Comparison of ENCODE assay signal across 7 mouse cellular contexts in genomic region chr6:52260654-52261575, GRCm38 (mm10). TPM values are rescaled to one million over a fixed set of nuclear protein-coding genes. Genes with fewer than 3 reads are reported as not detected.
DNase-seq lines count a peak whose midpoint lies in the region; ATAC-seq lines count a peak whose summit lies in the region.

Gene Hoxa13 (minus strand): TSS chr6:52260880.

- H3K9me3 ChIP-seq in forebrain, embryonic 11.5 days (ENCODE audit: control insufficient read depth, low read length): no peaks in the 10 kb centered on the region

- no peak within 1 kb of the TSS for H3K9ac ChIP-seq in forebrain, embryonic 11.5 days (ENCODE audit: low read length)

- peak; percentile 88 for DNase-seq in A20 (ENCODE audit: low read depth, low spot score)
- peak; percentile 44 to 58 for DNase-seq in B cell, adult 2 months
- DNase-seq in forebrain, embryonic 11.5 days (ENCODE audit: low spot score): peak; percentile 72
- DNase-seq in liver: peak; percentile 34
- peak; percentile 71 for DNase-seq in thymus, postnatal 0 days (ENCODE audit: low spot score)
- DNase-seq in spleen, postnatal 14 days (ENCODE audit: low spot score in 2 of 2): no peak
- no peak for DNase-seq in left cerebral cortex, postnatal 10 days (ENCODE audit: extremely low spot score in 1 of 2, low spot score in 2 of 2)

- peak within 1 kb of the TSS; percentile 40 for H3K4me2 ChIP-seq in forebrain, embryonic 11.5 days (ENCODE audit: low read depth, low read length, severe bottlenecking)

- no peak for ATAC-seq in forebrain, embryonic 11.5 days (replicated peaks; ENCODE audit: low FRiP score)

- under 1% methylated on average over 53 of the region's 72 CpGs for WGBS in forebrain, embryonic 11.5 days

- peaks cover 7% of the 10 kb centered on the region; the same call in 1 of the 2 replicates for H3K4me1 ChIP-seq in forebrain, embryonic 11.5 days (replicated peaks; ENCODE audit: control insufficient read depth, insufficient read depth, low read length)

- H3K4me3 ChIP-seq in forebrain, embryonic 11.5 days (ENCODE audit: low read depth, low read length): peak within 1 kb of the TSS; percentile 23

- H3K27me3 ChIP-seq in forebrain, embryonic 11.5 days (ENCODE audit: control insufficient read depth, insufficient read depth, low read length): peaks cover 92% of the 10 kb centered on the region

- H3K36me3 ChIP-seq in forebrain, embryonic 11.5 days (ENCODE audit: control insufficient read depth, insufficient read depth, low read length): no peaks in the 10 kb centered on the region

- intact Hi-C loops in left cerebral cortex, postnatal 10 days (cut with DNase I): loop anchor here (10.0 kb wide), 1 partner anchor 54 kb away; the partner anchor contains the start of gene Evx1

- no peak within 1 kb of the TSS for H3K27ac ChIP-seq in forebrain, embryonic 11.5 days (ENCODE audit: low read depth, low read length)

RNA-seq across cellular contexts. Expression of gene Hoxa13, which starts in this region (rescaled TPM):
- not detected in 2 replicates for polyA plus RNA-seq in forebrain, embryonic 11.5 days (2014; fragmentation: Nextera tagmentation; extraction: Ambion mirVana)
- not detected in 2 replicates for polyA plus RNA-seq in thymus, postnatal 0 days (2015; fragmentation: Nextera tagmentation; extraction: Ambion mirVana)
- total RNA-seq in left cerebral cortex, postnatal 10 days (2021): not detected

Comparison
In these comparisons a context has a peak if more than half of its experiments do, and no peak if none do; other contexts are left out.
1. Peak in DNase-seq, H3K4me3 ChIP-seq and H3K4me2 ChIP-seq in forebrain, embryonic 11.5 days; RNA of the gene not detected or under 1 TPM.
2. Peak in DNase-seq in thymus, postnatal 0 days; RNA of the gene not detected or under 1 TPM.
3. DNase-seq: peak in A20 (single experiment), B cell, adult 2 months (2 of 2) and liver (single experiment); none in spleen, postnatal 14 days (0 of 2) and left cerebral cortex, postnatal 10 days (0 of 2).